11 mouse cellular contexts compared by ENCODE assay signal in genomic region chr2:108827974-108828700, GRCm38 (mm10).
DNase-seq lines count a peak whose midpoint lies in the region; ATAC-seq and TF ChIP-seq lines count a peak whose summit lies in the region.
"Had no signal": no experiment of that assay in that cellular context is flagged by ENCODE, and none has a peak within 500 bp of the region (broad histone marks: within the 10 kb centered on the region; RNA-seq: fewer than 3 reads in every experiment).

No protein-coding gene starts in this region.

- DNase-seq in embryo, embryonic 10.5 days (ENCODE audit: low spot score) = peak; percentile 10
- DNase-seq in embryo, embryonic 11 days = no peak
- DNase-seq in heart, postnatal 0 days (ENCODE audit: low spot score) = peak; percentile 15
- DNase-seq in heart, adult 8-10 months (ENCODE audit: low spot score) = no peak
- no peak for DNase-seq in embryonic facial prominence, embryonic 10.5 days (ENCODE audit: low spot score)
- DNase-seq in urinary bladder, postnatal 10 days (ENCODE audit: low spot score) = no peak
- no peak for DNase-seq in limb, embryonic 10.5 days (ENCODE audit: low spot score)
- DNase-seq: adrenal gland, adult 8-10 months had no signal

- no peak overlapping the region for H3K4me3 ChIP-seq in heart, postnatal 0 days (ENCODE audit: low read depth, low read length)
- no peak overlapping the region for H3K4me3 ChIP-seq in embryonic facial prominence, embryonic 10.5 days
- no peak overlapping the region for H3K4me3 ChIP-seq in midbrain, embryonic 15.5 days
- no peak overlapping the region for H3K4me3 ChIP-seq in limb, embryonic 10.5 days
- H3K4me3 ChIP-seq: liver, embryonic 12.5 days had no signal

- no peak overlapping the region for H3K9ac ChIP-seq in heart, postnatal 0 days (replicated peaks; ENCODE audit: low read depth, low read length)
- H3K9ac ChIP-seq in midbrain, embryonic 15.5 days = no peak overlapping the region
- H3K9ac ChIP-seq: liver, embryonic 12.5 days had no signal

- ATAC-seq in heart, postnatal 0 days (ENCODE audit: insufficient read depth, low read depth) = 0 out of 2 replicates have a peak, but pooled peaks have one; percentile 30
- peak; percentile 62 for ATAC-seq in midbrain, embryonic 15.5 days (replicated peaks)
- ATAC-seq: liver, embryonic 12.5 days had no signal

- H3K36me3 ChIP-seq in heart, postnatal 0 days (replicated peaks; ENCODE audit: control insufficient read depth, insufficient read depth, low read length) = no peaks in the 10 kb centered on the region
- no peaks in the 10 kb centered on the region for H3K36me3 ChIP-seq in embryonic facial prominence, embryonic 10.5 days (replicated peaks)
- no peaks in the 10 kb centered on the region for H3K36me3 ChIP-seq in midbrain, embryonic 15.5 days (replicated peaks)
- H3K36me3 ChIP-seq in limb, embryonic 10.5 days = no peaks in the 10 kb centered on the region
- H3K36me3 ChIP-seq: liver, embryonic 12.5 days had no signal

- no peak for TF ChIP-seq EP300 in heart, postnatal 0 days (IDR thresholded peaks at IDR 0.05; ENCODE audit: low read depth)

- TF ChIP-seq CTCF in heart, postnatal 0 days (IDR thresholded peaks at IDR 0.05; ENCODE audit: low read depth) = no peak

- peaks cover 6% of the 10 kb centered on the region for H3K4me1 ChIP-seq in heart, postnatal 0 days (ENCODE audit: control insufficient read depth, insufficient read depth)
- peaks cover 17% of the 10 kb centered on the region for H3K4me1 ChIP-seq in embryonic facial prominence, embryonic 10.5 days
- peaks cover 15% of the 10 kb centered on the region for H3K4me1 ChIP-seq in midbrain, embryonic 15.5 days
- peaks cover 8% of the 10 kb centered on the region for H3K4me1 ChIP-seq in limb, embryonic 10.5 days
- H3K4me1 ChIP-seq: liver, embryonic 12.5 days had no signal

- WGBS in heart, postnatal 0 days = 50% methylated on average over 3 of the region's 3 CpGs
- 37% methylated on average over 3 of the region's 3 CpGs for WGBS in embryonic facial prominence, embryonic 10.5 days
- 31% methylated on average over 3 of the region's 3 CpGs for WGBS in midbrain, embryonic 15.5 days
- WGBS in limb, embryonic 10.5 days = 55% methylated on average over 3 of the region's 3 CpGs

- no peak overlapping the region for H3K4me2 ChIP-seq in heart, postnatal 0 days (ENCODE audit: low read depth, low read length)
- peak overlapping the region; percentile 37 for H3K4me2 ChIP-seq in midbrain, embryonic 15.5 days
- H3K4me2 ChIP-seq: liver, embryonic 12.5 days had no signal

- H3K27me3 ChIP-seq in heart, postnatal 0 days (ENCODE audit: control insufficient read depth, insufficient read depth, low read length) = no peaks in the 10 kb centered on the region
- no peaks in the 10 kb centered on the region for H3K27me3 ChIP-seq in embryonic facial prominence, embryonic 10.5 days (replicated peaks; ENCODE audit: low read depth, poor library complexity, severe bottlenecking)
- H3K27me3 ChIP-seq in midbrain, embryonic 15.5 days (replicated peaks) = no peaks in the 10 kb centered on the region
- no peaks in the 10 kb centered on the region for H3K27me3 ChIP-seq in limb, embryonic 10.5 days (ENCODE audit: low read depth, poor library complexity, severe bottlenecking)
- H3K27me3 ChIP-seq: liver, embryonic 12.5 days had no signal

- peak overlapping the region; percentile 47 for H3K27ac ChIP-seq in heart, postnatal 0 days (ENCODE audit: low read depth)
- H3K27ac ChIP-seq in embryonic facial prominence, embryonic 10.5 days (replicated peaks) = peak overlapping the region; percentile 75
- peak overlapping the region; percentile 53; the same call in 1 of the 2 replicates for H3K27ac ChIP-seq in midbrain, embryonic 15.5 days
- no peak overlapping the region for H3K27ac ChIP-seq in limb, embryonic 10.5 days
- H3K27ac ChIP-seq: liver, embryonic 12.5 days; stomach, postnatal 0 days had no signal

- no peaks in the 10 kb centered on the region for H3K9me3 ChIP-seq in heart, postnatal 0 days (replicated peaks; ENCODE audit: control insufficient read depth, low read length)
- H3K9me3 ChIP-seq in embryonic facial prominence, embryonic 10.5 days = no peaks in the 10 kb centered on the region
- no peaks in the 10 kb centered on the region for H3K9me3 ChIP-seq in midbrain, embryonic 15.5 days
- no peaks in the 10 kb centered on the region for H3K9me3 ChIP-seq in limb, embryonic 10.5 days (replicated peaks)
- H3K9me3 ChIP-seq: liver, embryonic 12.5 days had no signal

Comparison
In these comparisons a context has a peak if more than half of its experiments do, and no peak if none do; other contexts are left out.
1. DNase-seq: peak in embryo, embryonic 10.5 days (single experiment) and heart, postnatal 0 days (single experiment); none in embryo, embryonic 11 days (single experiment), heart, adult 8-10 months (single experiment), embryonic facial prominence, embryonic 10.5 days (single experiment), urinary bladder, postnatal 10 days (single experiment) and limb, embryonic 10.5 days (single experiment).